Mouse (Mus musculus): Measurements from ENCODE around the gene Bcl7c.

DNA sequence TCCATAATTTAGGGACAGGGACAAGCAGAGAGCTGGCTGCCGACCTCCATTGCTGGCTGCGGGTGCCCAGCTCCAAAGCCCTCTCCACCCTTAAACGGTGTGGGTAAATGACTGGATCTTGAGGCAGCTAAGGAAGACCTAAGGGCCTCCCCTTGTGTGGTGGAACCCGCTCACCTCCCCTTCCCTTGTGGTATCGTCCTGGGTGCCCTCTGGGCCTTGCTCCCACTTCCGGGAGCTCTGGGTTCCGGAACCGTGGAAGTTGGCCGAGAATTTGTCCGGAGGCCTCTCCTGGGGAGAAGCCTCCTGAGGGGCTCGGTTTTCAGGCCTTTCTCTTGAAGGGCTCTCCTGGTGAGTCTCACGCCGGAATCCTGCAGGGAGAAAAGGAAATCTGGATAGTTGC is 42.1 kb downstream of the Bcl7c start:
- TF ChIP-seq PAX5 (IDR thresholded peaks at IDR 0.05; ENCODE audit: low read length), result no peak
- TF ChIP-seq MEF2A (IDR thresholded peaks at IDR 0.05; ENCODE audit: borderline replicate concordance, low read depth, low read length), result no peak
